Mouse (Mus musculus): ENCODE measurements around the gene Emilin1.
A peak's percentile ranks its signal among the peaks of the same experiment; 100 is the strongest.

Emilin1 gene

GRCm38 (mm10) chr5:30908426-30909299 lies 4.5 kb upstream of the Emilin1 start:
- DNase-seq: no peak

GRCm38 (mm10) chr5:30909300-30909659 lies 3.9 kb upstream of the Emilin1 start:
- no peak for DNase-seq

GRCm38 (mm10) chr5:30909863-30910262 lies 3.3 kb upstream of the Emilin1 start:
- no peak for DNase-seq

- DNase-seq: no peak
These were observed 2.7 kb upstream of the Emilin1 start for GRCm38 (mm10) chr5:30910481-30910880.

GRCm38 (mm10) chr5:30912156-30912555 lies 1.0 kb upstream of the Emilin1 start:
- no peak for DNase-seq

- DNase-seq: no peak
These were observed 966 bp downstream of the Emilin1 start for GRCm38 (mm10) chr5:30914101-30914635.

GRCm38 (mm10) chr5:30914849-30915248 lies 1.6 kb downstream of the Emilin1 start:
- DNase-seq: peak; percentile 58

GRCm38 (mm10) chr5:30915456-30915855 lies 2.3 kb downstream of the Emilin1 start:
- peak; percentile 63 for DNase-seq

- peak; percentile 93 for DNase-seq
These were observed 2.8 kb downstream of the Emilin1 start for GRCm38 (mm10) chr5:30915974-30916433.

- peak; percentile 55 for DNase-seq
These were observed 3.6 kb downstream of the Emilin1 start for GRCm38 (mm10) chr5:30916841-30917240.

- DNase-seq: peak; percentile 55
These were observed 4.1 kb downstream of the Emilin1 start for GRCm38 (mm10) chr5:30917348-30917747.

- peak; percentile 56 for DNase-seq
These were observed 4.9 kb downstream of the Emilin1 start for GRCm38 (mm10) chr5:30917891-30918670.

- no peak for DNase-seq
These were observed 5.5 kb downstream of the Emilin1 start for GRCm38 (mm10) chr5:30918691-30919090.

- peak; percentile 68 for DNase-seq
These were observed 6.8 kb downstream of the Emilin1 start for GRCm38 (mm10) chr5:30919831-30920614.

GRCm38 (mm10) chr5:30920621-30921020 lies 7.4 kb downstream of the Emilin1 start:
- peak; percentile 71 for DNase-seq

GRCm38 (mm10) chr5:30921256-30922033 lies 8.2 kb downstream of the Emilin1 start, which contains the start of gene Khk:
Khk (plus strand) TSS chr5:30921431.
- DNase-seq: peak; percentile 90

GRCm38 (mm10) chr5:30922581-30923041 lies 9.4 kb downstream of the Emilin1 start:
- DNase-seq: no peak

- no peak for DNase-seq
These were observed 9.9 kb downstream of the Emilin1 start for GRCm38 (mm10) chr5:30923119-30923518.

GRCm38 (mm10) chr5:30924614-30925013 lies 11.4 kb downstream of the Emilin1 start:
- DNase-seq: peak; percentile 35

- DNase-seq: peak; percentile 28
These were observed 12.0 kb downstream of the Emilin1 start for GRCm38 (mm10) chr5:30925217-30925616.

GRCm38 (mm10) chr5:30926073-30926472 lies 12.9 kb downstream of the Emilin1 start:
- DNase-seq: no peak

All from cerebellum, adult 9-11 months (tissue).